Mouse (Mus musculus): ENCODE data around the gene Ets1.

Ets1 gene

DNA sequence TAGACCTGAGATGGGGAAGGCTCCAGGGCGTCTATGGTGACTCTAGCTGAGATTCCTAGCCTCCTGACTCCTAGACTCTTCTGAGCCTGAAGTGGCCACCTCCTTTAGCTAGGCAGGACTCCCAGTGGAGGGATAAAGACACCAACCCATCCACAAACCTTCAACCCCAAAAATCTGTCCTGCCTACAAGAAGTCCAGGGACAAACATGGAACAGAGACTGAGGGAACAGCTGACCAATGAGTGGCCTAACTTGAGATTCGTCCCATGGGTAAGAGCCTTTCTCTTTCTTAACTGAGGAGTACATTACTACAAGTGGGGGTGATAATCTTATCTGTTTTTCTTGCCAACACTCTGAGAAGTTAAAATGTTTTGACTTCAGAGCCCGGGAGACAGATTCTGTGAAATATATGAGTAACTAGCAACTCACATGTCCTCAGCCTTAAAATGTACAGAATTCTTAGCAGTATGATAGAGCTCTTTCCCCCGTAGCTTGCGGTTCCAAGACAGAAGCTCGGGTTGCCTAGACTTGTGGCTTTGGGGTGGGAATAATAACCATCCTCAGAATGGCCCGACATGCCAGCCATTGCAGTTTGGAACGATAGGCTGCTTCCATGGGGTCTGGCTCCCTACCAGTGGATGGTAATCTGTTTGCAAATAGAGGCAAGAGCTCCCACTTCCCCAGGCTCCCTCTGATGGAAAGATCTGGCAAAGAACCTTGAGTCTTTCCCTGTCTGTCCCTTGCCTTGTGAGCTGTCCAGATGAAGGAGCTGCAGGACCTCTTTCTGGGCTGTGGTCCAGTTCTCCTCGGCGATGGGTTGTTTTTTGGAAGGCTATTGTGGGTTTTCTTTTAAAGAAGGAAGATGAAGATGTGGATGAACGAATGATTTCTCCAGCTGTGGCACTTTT, 30.8 kb downstream of the Ets1 start:
- no peak for DNase-seq (ENCODE audit: low read depth, low spot score)

DNA sequence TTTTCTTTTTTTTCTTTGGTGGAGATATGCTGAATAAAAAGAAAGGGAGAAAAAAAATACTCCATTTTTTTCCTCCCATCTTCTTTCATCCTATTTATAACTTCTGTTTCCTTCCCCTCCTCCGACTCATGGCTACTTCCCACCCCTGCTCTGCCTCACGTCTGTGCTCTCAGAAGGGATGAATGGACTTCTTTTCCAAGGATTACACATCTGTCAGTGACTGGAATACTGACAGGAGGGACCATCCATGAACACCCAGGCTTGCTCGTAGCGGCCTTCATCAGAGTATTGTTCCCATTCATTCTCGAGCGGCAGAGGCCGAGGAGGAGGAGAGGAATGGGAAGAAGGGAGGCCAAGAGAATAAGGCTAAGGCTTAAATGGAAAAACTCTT, 31.5 kb downstream of the Ets1 start:
- no peak for DNase-seq (ENCODE audit: low read depth, low spot score)

GRCm38 (mm10) chr9:32668075-32668673, 32.2 kb downstream of the Ets1 start:
- no peak for DNase-seq (ENCODE audit: low read depth, low spot score)

DNA sequence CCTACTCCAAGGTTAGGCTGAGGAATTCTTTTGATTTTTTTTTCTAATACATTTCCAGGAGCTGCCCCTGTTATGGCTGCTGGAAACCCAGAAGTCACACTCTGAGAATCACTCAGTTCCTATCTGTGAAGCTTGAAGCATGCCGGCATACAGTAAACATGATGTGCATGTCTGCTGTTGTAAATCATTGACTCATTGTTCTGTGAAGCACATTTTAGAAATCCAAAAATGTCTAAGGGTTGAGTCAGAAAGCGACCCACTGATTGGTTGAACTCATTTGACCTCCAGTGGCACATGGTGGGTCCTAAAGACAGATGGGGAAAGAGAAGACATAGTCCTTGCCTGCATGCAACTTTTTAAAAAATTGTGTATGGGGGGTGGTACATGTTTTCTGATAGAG, 33.4 kb downstream of the Ets1 start:
- DNase-seq (ENCODE audit: low read depth, low spot score) = no peak

DNA sequence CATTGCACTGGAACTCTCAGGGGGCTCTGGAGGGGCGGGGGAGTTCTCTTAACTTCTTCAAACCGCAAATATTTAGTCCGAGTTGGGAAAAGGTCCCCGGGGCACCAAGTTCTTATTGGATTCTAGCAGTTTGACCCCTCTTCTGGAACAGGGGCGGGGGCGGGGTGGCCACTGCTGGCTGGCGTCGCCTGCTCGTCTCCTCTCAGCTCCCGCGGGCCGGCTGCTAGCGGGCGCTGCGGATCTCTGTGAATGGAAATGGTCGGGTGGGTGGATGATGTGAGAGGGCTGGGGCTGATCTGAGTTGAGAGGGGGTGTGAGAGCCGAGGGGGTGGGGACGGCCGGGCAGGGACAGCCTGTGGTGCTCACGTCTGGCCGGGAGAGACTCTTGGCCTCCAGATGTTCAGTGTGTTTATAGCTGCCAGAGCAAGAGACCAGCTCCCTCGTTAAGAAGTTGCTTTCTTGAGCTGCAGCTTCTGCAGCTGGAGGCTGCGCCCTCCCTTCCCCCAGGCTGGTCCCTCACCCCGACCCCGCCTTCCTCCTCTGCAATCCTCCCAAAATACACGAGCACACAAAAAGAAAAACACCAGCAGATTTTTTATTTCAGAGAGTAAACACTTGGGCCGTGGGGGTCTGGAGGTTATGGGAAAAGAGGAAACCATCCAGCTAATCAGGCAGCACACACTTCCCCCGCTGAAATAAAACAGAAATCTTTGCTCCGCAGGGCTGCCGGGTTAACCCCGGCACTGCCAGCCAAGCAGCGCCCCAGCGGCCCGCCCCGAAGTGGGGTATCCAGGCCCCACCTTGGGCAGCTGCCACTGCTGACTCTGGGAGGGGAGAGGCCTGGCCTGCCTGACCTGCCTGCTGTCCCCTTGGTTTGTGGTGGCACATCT, 36.2 kb downstream of the Ets1 start:
- no peak for DNase-seq (ENCODE audit: low read depth, low spot score)

- DNase-seq (ENCODE audit: low read depth, low spot score) = no peak
These were observed 37.9 kb downstream of the Ets1 start for GRCm38 (mm10) chr9:32673923-32674322.

- DNase-seq (ENCODE audit: low read depth, low spot score) = no peak
These were observed 39.8 kb downstream of the Ets1 start for GRCm38 (mm10) chr9:32675671-32676409.

DNA sequence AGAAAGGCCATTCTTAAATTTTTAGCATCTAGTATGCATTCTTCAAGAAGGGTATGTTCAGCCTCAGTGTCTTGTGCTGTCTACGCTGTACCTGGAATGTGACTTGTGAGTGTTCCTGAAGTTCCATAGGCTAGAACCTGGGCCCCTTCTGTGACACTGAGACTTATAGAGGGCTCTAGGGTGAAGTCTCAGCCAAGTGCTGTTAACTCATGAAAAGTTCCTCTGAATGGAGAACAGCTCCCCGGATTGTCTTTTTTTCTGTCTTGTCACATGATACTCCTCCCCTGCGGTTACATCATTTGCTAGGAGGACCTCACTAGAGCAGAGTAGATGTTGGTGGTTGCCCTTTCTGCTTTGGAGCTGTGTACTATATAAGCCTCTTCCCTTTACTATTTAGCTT, 40.5 kb downstream of the Ets1 start:
- no peak for DNase-seq (ENCODE audit: low read depth, low spot score)

GRCm38 (mm10) chr9:32677646-32678045, 41.6 kb downstream of the Ets1 start:
- DNase-seq (ENCODE audit: low read depth, low spot score) = no peak

DNA sequence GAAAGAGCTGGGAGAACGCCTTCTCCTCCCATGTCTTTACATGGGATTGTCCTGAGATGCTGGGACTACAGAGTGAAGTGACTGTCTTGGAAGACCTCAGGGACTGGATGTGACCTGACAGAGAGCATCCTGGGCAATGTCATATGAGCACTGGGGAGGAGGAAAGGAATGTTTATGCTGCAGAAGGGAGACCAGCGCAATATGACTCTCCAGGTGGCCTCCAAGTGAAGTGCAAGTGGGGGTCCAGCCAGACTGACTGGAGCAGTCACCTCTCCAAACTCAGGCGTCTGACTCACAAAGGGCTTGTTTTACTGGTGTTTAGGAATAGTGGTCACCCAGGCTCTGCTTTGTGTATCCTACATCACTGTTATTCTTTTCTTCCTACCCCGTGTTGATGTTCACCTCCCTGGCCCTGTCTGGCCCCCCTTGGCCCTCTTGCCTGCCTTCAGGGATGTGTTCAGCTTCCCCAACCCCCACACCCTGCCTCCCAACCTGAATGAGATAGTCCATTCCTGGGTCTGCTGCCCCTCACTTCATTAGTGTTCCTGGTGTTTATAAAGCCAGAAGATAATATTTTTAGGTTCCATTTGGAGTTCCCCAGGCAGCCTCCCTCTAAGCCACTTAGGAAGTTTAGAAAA, 42.2 kb downstream of the Ets1 start:
- no peak for DNase-seq (ENCODE audit: low read depth, low spot score)

- no peak for DNase-seq (ENCODE audit: low read depth, low spot score)
These were observed 43.5 kb downstream of the Ets1 start for GRCm38 (mm10) chr9:32679531-32679930.

GRCm38 (mm10) chr9:32680201-32680600, 44.2 kb downstream of the Ets1 start:
- DNase-seq (ENCODE audit: low read depth, low spot score) = no peak

DNA sequence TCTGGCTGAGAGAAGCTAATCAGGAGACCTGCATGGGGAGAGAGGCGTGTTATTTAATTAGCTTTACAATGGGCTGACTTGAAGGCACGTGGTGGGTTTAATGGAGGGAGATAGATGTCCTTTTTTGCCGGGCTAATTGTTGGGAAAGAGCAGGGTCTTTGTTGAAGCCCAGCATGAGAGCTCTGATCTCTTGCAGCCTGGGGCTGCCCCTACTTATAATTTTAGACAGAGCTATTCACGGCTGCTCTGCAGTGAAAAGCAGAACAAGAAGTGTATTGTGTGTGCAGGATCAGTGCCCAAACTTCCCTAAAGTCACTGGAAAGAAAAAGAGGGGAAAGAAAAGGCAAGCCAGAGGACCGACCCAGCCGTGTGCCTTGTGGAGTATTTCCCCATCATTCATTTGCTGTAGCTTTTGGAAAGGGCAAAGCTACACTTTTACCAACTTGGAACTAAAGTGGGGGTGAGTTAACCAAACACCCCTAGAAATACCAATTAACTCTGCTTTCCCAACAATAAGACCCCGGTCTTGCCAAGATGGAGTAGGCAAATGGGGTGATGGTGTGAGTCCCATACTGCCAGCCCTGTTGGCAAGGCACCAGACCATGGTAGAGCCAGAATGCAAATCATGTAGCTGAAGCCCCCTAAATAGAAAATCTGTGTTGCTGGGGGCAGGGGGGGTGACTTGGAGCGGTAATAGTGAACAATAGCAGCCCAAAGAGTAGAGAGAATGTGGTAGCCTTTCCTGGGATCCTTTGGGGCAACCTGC, 50.0 kb downstream of the Ets1 start:
- DNase-seq (ENCODE audit: low read depth, low spot score) = no peak

DNA sequence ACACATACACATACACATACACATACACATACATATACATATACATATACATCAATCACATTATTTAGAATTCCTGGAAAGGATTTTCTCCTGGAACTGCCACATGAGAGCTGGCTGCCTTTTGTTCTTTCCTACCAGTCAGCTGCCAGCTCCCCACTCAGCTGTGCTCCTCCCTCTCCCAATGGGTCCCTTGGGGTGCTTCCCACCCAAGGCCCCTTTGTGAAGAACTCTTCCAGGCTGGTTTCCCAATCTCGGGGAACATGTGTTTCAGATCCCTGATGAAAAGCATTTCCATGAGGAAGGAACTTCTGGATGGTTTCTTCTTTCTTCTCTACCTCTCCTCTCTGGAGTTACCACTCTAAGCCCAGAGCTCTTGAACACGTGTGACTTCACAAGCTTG, 52.3 kb downstream of the Ets1 start:
- DNase-seq (ENCODE audit: low read depth, low spot score) = no peak

GRCm38 (mm10) chr9:32691151-32691925, 55.3 kb downstream of the Ets1 start:
- no peak for DNase-seq (ENCODE audit: low read depth, low spot score)

- DNase-seq (ENCODE audit: low read depth, low spot score) = no peak
These were observed 56.9 kb downstream of the Ets1 start for GRCm38 (mm10) chr9:32692944-32693343.

DNA sequence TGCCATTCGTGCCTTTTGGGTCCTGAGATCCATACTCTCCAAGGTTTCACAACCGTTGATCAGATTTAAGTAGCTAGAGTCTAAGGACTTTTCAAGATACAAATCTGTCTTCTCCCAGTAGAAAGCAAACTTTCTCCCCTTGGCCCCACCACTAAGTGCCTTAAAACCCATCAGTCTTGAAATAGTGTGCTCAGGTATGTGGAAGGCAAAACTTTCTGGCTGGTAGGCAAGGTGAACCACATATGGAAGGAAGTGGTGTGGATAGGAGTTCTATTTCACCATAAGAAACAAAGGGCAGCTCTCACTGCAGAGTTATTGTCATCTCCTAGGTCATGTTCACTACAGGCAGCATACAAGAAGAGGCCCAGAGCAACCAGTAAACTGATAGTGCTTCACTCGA, 57.4 kb downstream of the Ets1 start:
- no peak for DNase-seq (ENCODE audit: low read depth, low spot score)

- no peak for DNase-seq (ENCODE audit: low read depth, low spot score)
These were observed 58.2 kb downstream of the Ets1 start for GRCm38 (mm10) chr9:32694111-32694824.

Data from retina, postnatal 7 days (tissue).